Mouse (Mus musculus) ES-E14 (cell line): ENCODE data around the gene Tcte2.

ENCODE experiments used
- CHD2 ChIP-seq: IDR thresholded peaks from 2 replicates; pipeline ENCODE4 v1.6.1; 2014; ENCODE audit warnings: mild to moderate bottlenecking, low read depth, low read length, inconsistent platforms
- HCFC1 ChIP-seq: IDR thresholded peaks from 2 replicates; pipeline ENCODE4 v1.6.1; 2012; ENCODE audit warnings: low read length, inconsistent platforms, borderline replicate concordance; ENCODE audit not compliant: insufficient read depth
- MAFK ChIP-seq: IDR thresholded peaks from 2 replicates; pipeline ENCODE4 v1.6.1; 2014; ENCODE audit warnings: mild to moderate bottlenecking, low read depth, low read length, inconsistent platforms; ENCODE audit not compliant: insufficient read depth
- ZC3H11A ChIP-seq: IDR thresholded peaks from 2 replicates; pipeline ENCODE4 v1.6.1; 2012; ENCODE audit warnings: low read depth, mild to moderate bottlenecking, inconsistent platforms, low read length, borderline replicate concordance
- ZNF384 ChIP-seq: IDR thresholded peaks from 2 replicates; pipeline ENCODE4 v1.6.1; 2012; ENCODE audit warnings: low read depth, low read length, inconsistent platforms

DNA sequence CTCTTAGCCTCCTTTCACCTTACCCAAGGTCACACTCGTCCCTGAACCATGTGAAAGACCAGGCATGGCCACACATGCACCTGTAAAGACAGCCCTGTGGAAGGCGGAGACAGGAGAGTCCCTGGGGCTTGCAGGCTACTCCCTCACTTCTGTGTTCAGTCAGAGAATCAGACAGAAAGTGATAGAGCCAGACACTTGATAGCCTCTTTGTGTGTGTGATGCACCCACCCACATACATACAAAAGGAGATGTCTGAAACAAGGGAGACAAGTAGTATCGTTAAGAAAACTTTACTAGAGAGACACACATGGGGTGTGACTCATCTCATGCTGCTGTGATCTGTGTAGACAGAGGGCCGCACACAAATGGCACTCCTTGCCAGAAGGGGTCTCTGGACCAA is 81.3 kb downstream of the Tcte2 start:
- TF ChIP-seq HCFC1 = no peak
- TF ChIP-seq MAFK = no peak
- TF ChIP-seq ZNF384 = no peak
- TF ChIP-seq CHD2 = no peak
- no peak for TF ChIP-seq ZC3H11A
